Mouse (Mus musculus): ENCODE results near the gene P3h4.

Gene P3h4

DNA sequence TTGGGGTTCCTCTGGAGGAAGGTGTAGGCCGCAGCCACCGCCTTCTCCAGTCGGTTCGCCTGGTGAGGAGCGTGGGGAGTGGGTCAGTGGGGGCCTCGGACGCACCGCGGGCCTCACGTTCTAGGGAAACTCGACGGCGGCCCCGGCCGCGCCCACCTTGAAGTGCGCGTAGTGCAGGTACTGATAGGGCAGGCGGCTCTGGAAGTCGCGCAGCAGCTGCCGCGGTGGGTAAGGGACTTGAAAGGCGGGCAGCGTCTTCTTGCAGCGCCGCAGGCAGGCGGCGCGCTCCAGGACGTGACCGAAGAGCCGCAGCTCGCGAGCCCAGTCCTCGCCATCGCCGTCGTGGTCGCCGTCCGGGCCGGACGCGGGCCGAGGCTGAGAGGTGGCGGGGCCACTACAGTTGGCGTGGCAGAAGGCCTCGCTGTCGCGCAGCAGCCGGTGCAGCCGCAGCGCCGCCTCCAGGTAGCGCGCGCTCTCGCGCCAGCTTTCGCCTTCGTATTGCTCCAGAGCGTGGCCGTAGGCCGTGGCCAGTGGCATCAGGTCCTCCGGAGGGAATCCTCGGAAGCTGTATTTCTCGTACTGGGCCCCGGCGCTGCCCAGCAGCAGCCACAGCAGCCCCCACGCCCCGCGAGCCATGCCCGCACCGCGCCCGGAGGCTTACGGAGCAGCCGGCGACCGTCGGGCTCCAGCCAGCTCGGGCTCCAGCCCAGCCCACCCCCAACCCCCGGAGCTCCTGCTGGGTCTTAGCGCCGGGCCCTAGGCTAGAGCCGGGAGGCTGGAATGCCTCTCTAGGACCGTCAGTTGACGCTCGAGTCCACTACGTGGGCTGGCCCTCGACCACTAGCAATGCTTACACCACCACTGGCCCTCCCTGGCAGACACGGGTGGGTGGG, at the start of gene P3h4:
Gene P3h4, minus strand, starts transcription at position 816 of the 893 bp plus-strand sequence.
- DNase-seq, result peak; percentile 81 to 87

DNA sequence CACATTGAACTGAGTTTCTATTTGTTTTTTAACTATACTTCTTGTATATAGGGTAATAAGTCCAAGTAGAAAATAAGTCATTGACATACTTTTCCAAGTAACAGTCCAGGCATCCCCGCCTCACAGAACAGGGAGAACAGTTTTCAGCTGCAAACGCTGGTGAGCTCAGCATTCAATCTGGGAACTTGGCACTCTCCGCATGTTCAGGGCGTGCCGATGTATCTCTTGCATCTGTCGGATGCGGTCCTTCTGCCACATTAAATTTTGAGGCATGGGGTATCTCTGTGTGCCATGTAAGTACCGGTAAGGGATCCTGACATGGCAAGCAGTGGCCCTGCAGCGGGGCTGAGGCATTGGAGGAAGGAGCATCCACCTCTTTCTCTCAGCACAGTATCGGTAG, 48.1 kb upstream of the P3h4 start:
- DNase-seq, result no peak

- DNase-seq, result no peak
Observed at GRCm38 (mm10) chr11:100457711-100458110, 43.1 kb upstream of the P3h4 start.

DNA sequence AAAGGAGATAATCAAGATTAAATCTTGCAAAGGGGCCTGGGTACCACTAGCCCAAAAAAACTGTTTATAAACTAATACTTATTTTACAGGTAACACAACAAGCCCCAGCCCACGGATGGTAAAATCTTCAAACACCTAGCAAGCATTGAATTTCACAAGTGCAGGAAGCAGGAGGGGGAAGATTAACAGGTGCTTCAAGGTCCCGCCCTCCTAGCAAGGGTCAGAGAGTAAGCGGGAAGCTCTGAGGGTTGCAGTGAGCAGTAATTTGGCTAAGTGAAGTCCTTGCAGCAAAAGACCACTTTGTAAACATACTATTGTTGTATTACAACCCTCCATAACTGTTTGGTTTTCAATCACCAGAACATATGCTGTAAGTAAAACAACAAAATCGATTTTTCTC, 42.6 kb upstream of the P3h4 start:
- DNase-seq, result peak in 1 of 2 experiments; percentile 21

GRCm38 (mm10) chr11:100442625-100443024, 28.0 kb upstream of the P3h4 start:
- no peak for DNase-seq

DNA sequence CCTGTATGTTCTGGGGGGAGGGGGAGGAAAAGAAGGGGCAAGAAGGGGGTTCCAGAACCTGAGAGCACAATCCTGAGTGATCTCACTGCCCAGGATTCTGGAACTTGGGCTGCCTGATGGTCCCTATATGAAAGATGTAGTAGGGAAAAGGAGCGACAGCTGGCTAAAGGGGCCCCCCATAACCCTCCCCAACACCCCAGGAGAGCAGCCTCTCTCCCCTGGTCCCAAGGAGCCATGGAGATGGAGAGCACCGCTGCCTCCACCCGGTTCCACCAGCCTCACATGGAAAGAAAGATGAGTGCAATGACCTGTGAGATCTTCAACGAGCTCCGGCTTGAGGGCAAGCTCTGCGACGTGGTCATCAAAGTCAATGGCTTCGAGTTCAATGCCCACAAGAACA, 27.2 kb upstream of the P3h4 start, which contains the start of the genes Nt5c3b and Klhl10:
Gene Nt5c3b, minus strand, starts transcription at position 12 of the 400 bp plus-strand sequence.
Gene Klhl10, plus strand, starts transcription at position 121 of the 400 bp plus-strand sequence.
- no peak for DNase-seq

DNA sequence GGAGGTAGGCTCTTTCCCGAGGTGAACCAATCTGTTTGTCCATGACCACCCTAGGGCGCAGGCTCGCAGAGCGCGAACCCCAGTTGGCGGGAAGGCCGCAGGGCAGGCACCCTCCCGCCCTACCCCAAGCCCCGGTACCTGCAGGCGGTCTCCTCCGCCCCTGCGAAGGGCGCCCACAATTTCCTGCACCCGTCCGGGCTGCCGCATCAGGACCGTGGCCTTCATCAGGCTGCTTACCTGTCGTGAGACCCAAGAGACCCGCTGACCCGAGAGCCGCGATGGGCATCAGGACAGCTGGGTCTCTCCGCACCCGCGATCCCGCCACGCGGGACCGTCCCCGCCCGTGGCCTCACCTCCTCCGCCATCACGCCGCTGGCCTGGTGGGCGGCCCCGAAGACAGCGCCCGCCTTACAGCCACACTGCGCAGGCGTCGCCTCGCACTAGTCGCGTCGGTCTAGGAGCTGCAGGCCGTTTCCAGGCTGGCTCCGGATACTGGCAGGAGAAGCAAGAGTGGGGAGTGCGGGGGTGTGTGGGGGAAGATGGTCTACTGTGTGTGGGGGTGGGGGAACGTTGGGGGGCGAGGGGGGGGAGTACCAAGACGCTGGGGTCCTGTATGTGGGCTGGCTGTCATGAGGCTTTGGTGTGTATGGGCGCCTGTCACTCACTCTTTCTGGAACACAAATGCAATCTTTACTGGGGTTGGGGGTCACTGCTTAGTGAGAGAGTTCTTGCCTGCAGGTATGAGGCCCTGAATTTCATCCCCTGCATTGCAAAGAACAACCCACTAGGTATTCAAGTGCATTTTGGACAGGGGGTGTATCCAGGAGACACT, 26.3 kb upstream of the P3h4 start:
- DNase-seq, result peak; percentile 86 to 91

GRCm38 (mm10) chr11:100437901-100438300, 23.3 kb upstream of the P3h4 start:
- no peak for DNase-seq

- DNase-seq, result no peak
Observed at GRCm38 (mm10) chr11:100435678-100436246, 21.1 kb upstream of the P3h4 start.

DNA sequence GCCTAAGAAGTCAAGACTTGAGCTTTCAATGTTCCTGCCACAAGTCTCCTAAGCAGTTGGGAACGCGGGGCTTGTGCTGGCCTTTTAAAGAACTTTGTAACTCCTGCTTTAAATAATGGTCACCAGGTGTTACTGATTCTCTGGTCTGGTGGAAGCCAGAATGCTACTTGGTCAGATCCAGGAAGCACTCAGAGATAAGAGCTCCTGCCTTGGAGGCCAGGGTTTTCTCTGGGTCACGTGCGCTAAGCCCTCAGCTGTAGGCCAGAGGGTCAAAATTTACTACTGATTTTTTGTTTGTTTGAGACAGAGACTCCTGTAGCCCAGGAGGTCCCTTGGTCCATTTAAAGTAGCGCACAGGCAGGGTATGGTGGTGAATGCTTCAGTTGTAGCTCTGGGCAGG, 17.4 kb upstream of the P3h4 start:
- DNase-seq, result peak in 1 of 2 experiments; percentile 42

DNA sequence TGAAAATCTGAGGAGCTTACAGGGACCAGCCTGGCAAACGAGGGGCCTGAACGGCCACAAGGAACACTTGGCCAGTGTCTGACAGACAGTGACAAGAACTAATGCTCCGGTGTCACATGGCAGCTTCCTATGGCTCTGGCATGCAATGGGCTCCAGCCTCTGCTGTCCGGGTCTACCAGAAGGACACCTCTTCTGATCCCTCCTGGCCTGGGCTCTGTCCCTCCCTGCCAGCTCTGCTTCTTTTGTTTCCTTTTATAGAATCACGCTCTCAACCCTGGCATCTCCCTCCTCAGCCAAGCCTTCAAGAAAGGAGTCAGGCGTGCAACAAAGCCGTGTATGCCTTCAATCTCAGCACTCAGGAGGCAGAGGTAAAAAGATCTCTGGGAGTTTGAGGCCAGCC, 15.4 kb upstream of the P3h4 start:
- no peak for DNase-seq

- no peak for DNase-seq
Observed at GRCm38 (mm10) chr11:100428612-100429199, 14.1 kb upstream of the P3h4 start.

- DNase-seq, result no peak
Observed at GRCm38 (mm10) chr11:100426820-100427219, 12.2 kb upstream of the P3h4 start.

DNA sequence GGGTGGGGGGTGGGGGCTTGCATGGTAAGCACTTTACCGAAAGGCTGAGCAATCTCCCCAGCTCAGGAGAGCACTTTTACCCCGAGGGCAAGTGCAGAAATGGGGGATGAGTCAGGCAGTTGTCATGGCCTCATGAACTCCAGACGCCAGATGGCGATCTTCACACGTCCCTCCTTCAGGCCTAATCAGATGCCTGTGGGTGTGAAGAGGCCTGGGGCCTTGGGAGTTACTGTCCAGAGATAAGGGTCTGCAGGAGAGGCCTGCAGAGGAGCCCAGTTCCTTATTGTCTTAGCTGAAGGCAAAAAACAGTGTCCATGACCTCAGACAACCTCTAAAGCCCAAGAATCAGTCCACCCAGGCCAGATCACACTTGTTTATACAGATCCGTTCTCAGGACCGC, 11.2 kb upstream of the P3h4 start:
- peak; percentile 69 to 82 for DNase-seq

DNA sequence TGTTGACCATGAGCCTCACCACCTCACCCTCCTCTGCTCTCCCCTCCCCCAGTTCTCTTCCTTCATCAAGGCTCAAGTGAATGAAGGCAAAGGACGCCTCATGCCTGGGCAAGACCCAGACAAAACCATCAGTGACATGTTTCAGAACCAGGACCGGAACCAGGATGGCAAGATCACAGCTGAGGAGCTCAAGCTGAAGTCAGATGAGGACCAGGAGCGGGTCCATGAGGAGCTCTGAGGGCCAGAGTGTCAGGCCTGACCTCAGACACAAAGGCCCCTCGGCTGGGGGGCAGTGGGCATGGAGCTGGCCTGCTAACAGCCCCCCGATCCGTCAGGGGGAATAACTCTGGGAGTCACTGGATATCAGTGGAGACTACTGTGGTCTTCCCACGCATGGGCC, 9.2 kb upstream of the P3h4 start:
- DNase-seq, result no peak

DNA sequence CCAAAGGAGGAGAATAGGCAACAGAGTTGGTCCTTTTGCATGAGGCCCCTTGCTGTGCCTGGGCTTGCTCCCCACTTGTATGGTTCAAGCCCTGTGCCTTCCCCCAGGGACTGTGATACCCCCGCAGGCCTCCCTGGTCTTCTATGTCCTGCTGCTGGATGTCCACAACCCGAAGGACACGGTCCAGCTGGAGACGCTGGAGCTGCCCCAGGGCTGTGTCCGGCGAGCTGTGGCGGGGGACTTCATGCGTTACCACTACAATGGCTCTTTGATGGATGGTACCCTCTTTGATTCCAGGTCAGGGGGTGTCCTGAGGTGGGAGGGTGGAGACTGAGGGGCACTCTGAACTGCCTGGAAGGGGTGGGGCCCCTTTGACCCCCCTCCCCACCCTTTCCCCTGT, 6.9 kb upstream of the P3h4 start:
- DNase-seq, result no peak

GRCm38 (mm10) chr11:100414914-100415822, 532 bp upstream of the P3h4 start, which contains the start of gene Fkbp10:
Gene Fkbp10, plus strand, starts transcription at chr11:100415697.
- DNase-seq, result peak; percentile 46 to 60

DNA sequence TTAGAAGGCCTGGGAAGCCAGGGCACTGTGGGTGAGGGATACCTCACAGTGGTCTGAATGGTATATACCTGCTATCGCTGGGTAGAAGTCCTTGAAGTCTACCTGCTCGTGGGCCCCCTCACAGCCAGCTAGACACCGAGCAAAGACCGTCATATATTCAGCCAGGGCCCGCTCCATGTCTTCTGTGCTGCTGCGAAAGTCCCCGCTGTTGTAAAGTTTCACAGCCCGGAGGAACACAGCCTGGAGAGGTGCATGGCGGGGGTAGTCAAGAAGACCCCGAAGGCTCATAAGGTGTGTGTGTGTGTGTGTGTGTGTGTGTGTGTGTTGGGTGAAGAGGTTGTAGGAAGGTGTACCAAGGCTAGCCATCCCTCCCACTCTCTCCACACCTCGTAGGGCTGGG, 1.1 kb downstream of the P3h4 start:
- DNase-seq, result no peak

GRCm38 (mm10) chr11:100411736-100412135, 2.9 kb downstream of the P3h4 start:
- no peak for DNase-seq

- peak in 1 of 2 experiments; percentile 41 for DNase-seq
Observed at GRCm38 (mm10) chr11:100409686-100410085, 5.0 kb downstream of the P3h4 start.

- DNase-seq, result no peak
Observed at GRCm38 (mm10) chr11:100408835-100409462, 5.7 kb downstream of the P3h4 start.
